Mouse (Mus musculus) layer of hippocampus, adult 2 months (tissue): ENCODE data around the gene Ccdc148. TPM values are rescaled to one million over a fixed set of nuclear protein-coding genes. Genes with fewer than 3 reads are reported as not detected.

Experiments used
- DNase-seq, 2 experiments: peaks; one replicate each; pipeline ENCODE4 v3.0.0; 2022; ENCODE audit warnings: low spot score in 2 of 2
- H3K27ac ChIP-seq: fragments of 200-600 bp; 2 replicates; pipeline ENCODE4 v1.8.1; 2022
- H3K4me3 ChIP-seq: fragments of 200-600 bp; 2 replicates; pipeline ENCODE4 v1.8.1; 2022; ENCODE audit warnings: mild to moderate bottlenecking
- CTCF ChIP-seq: fragments of 200-600 bp; conservative IDR thresholded peaks from 2 replicates; pipeline ENCODE4 v1.8.1; 2022; ENCODE audit warnings: antibody characterized with exemption, mild to moderate bottlenecking, moderate library complexity
- total RNA-seq, 2 experiments: library from RNA; stranded (reverse); gene quantifications; 2 replicates each; pipeline ENCODE4 v1.2.3; 2021

Gene Ccdc148
- total RNA-seq, 2 experiments from 2014 or later: 14.7 to 15.5 TPM

DNA sequence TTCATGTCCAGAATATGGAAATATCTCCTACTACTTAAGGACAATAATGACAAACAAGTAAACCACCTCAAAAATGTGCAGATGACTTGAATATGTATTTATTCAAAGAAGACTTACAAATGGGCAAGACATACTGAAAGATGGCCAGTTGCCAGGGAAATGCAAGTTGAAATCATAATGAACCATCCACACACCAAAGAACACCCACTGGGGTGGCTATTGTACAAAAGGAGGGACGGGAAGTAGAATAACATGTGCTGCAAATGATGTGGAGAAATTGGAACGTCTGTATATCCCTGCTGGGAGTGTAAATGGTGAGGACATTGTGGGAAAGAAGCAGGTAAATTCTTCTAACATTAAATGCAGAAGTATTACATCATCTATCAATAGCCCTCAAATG lies 347.5 kb downstream of the Ccdc148 start:
- Histone ChIP-seq H3K27ac (no peak overlapping the region), H3K4me3 (no peak overlapping the region)
- TF ChIP-seq CTCF: no peak
- DNase-seq: no peak

DNA sequence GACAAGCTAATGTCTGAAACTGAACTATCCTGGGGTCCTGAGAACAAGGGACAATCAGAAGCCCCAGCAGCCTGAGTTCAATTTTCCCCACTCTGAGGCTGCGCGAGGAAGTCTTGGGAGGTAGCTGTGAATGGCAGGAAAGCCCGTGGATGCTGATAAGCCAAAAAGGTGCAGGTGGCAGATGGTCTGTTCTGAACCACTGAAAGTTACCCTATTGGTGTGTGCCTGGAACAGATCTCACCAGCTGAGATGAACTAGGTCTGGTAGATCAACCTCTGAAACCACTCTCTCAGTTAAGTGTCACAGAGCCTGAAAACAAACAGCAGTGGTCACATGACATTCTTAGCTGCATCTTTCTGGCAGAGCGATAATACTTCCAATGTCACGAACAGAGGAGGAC lies 360.9 kb downstream of the Ccdc148 start:
- DNase-seq: no peak
- no peak for TF ChIP-seq CTCF
- H3K4me3 ChIP-seq: no peak overlapping the region
- no peak overlapping the region for H3K27ac ChIP-seq

DNA sequence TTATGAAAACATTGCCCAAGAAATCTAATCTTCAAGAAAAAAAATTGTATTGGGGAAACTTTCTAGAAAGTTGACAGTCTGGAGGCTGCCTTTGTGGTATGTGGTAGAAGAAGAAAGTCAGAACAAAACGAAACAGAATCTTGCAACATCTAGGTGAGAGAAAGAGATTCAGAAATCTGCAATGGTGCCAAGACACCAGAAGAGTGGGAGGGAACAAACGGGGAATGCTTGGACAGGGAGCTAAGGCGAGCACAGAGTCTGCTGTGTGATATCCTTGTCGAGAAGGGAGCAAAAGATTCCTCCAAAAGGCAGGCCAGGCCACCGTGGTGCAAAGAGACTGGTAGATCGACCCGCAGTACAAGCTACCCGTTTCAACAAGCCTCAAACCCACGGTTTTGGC lies 361.4 kb downstream of the Ccdc148 start:
- TF ChIP-seq CTCF: no peak
- no peak for DNase-seq
- H3K27ac ChIP-seq: no peak overlapping the region
- no peak overlapping the region for H3K4me3 ChIP-seq

GRCm38 (mm10) chr2:58797506-58797905 lies 363.0 kb downstream of the Ccdc148 start:
- H3K27ac ChIP-seq: no peak overlapping the region
- no peak for DNase-seq
- no peak overlapping the region for H3K4me3 ChIP-seq
- no peak for TF ChIP-seq CTCF

DNA sequence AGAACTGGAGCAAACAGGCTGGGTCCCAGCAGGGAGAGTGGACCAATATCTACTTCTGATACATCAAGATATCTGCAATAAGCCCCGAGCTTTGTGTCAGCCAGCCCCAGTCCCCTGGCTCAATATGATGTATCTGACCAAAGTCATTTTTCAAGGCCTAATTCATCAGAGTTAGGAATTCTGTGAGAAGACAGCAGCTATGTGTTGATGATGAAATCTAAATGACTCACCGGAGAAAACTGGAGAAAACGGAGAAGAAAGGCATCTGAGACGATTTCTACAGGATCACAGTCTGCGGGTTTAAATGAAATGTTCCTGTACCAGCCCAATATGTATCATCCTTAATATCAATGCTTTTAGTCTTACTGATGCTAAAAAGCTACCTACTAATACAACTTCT lies 365.1 kb downstream of the Ccdc148 start:
- Histone ChIP-seq H3K27ac (no peak overlapping the region), H3K4me3 (no peak overlapping the region)
- DNase-seq: no peak
- TF ChIP-seq CTCF: no peak

DNA sequence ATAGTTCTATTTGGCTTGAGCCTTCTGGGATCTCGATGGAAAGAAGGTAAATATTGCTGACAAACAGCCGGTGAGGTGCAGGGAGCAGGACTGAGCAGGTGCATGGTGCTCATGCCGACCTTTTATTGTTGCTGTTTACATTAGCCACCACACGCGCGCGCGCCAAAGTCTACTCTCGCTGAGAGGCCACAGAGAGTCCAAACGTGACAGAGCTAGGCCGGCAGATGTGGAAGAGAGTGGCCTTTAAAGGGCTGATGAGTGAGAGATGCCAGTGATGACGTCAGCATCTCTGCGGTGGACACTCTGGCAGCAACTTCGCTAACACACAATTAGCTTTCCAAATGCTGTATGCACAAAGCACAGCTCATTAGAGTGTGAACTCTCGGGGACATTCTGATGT lies 366.0 kb downstream of the Ccdc148 start:
- no peak overlapping the region for H3K4me3 ChIP-seq
- DNase-seq: no peak
- H3K27ac ChIP-seq: no peak overlapping the region
- TF ChIP-seq CTCF: no peak

DNA sequence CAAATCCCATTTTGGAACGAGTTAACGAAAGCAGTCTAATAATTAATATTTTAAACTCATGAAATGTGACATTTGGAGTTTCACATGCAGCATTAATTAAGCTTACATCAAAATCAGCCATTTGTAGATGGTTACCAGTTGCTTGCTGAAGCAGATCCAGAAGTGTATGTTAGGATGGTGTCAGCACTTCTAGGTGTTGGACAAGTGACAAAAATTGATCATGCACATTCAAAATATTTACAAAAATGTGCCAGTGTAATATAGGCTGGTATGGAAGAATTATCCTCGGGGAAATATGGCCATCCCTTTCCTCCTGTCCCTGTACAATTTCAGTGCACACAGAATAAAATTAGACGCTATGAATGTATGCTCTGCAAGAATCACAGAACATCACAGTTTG lies 370.1 kb downstream of the Ccdc148 start:
- TF ChIP-seq CTCF: no peak
- no peak overlapping the region for H3K4me3 ChIP-seq
- no peak for DNase-seq
- no peak overlapping the region for H3K27ac ChIP-seq

- TF ChIP-seq CTCF: no peak
- no peak for DNase-seq
- Histone ChIP-seq H3K4me3 (no peak overlapping the region), H3K27ac (no peak overlapping the region)
These were observed 370.5 kb downstream of the Ccdc148 start for GRCm38 (mm10) chr2:58789934-58790333.

GRCm38 (mm10) chr2:58787360-58787759 lies 373.1 kb downstream of the Ccdc148 start:
- no peak overlapping the region for H3K4me3 ChIP-seq
- H3K27ac ChIP-seq: no peak overlapping the region
- DNase-seq: no peak
- no peak for TF ChIP-seq CTCF

- no peak overlapping the region for H3K4me3 ChIP-seq
- DNase-seq: no peak
- no peak overlapping the region for H3K27ac ChIP-seq
- no peak for TF ChIP-seq CTCF
These were observed 373.8 kb downstream of the Ccdc148 start for GRCm38 (mm10) chr2:58786681-58787080.

DNA sequence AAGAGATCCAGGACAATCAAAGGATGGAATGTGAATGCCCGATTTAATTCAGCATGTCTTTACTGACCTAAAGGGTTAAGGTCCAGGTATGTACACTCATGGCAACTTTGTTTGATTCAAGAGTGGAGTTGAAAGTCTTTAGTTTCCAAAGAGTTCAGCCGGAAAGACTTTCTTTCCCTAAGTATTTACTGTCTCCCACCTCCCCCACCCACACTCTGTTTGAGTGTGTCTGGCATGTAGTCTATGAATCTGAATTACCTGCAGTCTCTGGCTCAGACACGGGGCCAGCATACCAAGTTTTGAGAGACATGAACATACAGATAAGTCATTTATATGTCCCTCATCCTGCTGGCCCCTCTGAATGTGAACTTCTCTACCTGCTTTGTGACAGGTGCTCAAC lies 374.3 kb downstream of the Ccdc148 start:
- DNase-seq: no peak
- H3K27ac ChIP-seq: no peak overlapping the region
- no peak overlapping the region for H3K4me3 ChIP-seq
- no peak for TF ChIP-seq CTCF

- Histone ChIP-seq H3K4me3 (no peak overlapping the region), H3K27ac (no peak overlapping the region; the same call in 1 of the 2 replicates)
- DNase-seq: no peak
- no peak for TF ChIP-seq CTCF
These were observed 377.0 kb downstream of the Ccdc148 start for GRCm38 (mm10) chr2:58783526-58783925.

- H3K27ac ChIP-seq: no peak overlapping the region
- no peak overlapping the region for H3K4me3 ChIP-seq
- DNase-seq: no peak
- TF ChIP-seq CTCF: no peak
These were observed 381.4 kb downstream of the Ccdc148 start for GRCm38 (mm10) chr2:58778986-58779495.

DNA sequence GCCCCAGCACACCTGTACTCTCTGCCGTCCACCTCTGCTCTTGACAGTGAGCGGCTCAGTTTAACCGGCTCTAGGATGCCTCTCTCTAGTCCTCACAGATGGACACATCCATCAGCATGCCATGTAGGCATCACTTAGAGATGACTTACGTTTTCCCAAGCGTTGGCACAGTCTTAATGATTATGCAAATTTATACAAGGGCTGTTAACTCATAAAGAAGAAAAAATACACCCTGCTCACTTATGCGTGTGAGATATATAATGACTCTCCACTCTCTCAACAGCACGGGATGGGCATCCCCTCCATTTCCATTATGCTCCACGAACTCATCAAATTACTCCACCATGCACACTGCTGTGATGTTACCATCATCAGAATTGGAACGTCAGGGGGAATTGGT lies 386.6 kb downstream of the Ccdc148 start:
- no peak for TF ChIP-seq CTCF
- Histone ChIP-seq H3K4me3 (no peak overlapping the region), H3K27ac (no peak overlapping the region)
- DNase-seq: no peak

Other genes with a start within 250 kb of the Ccdc148 start
- 100 to 1,000 TPM; 300 to 306 TPM for gene Pkp4, start 167 bp upstream of the Ccdc148 start, total RNA-seq